Mouse (Mus musculus): ENCODE results near the gene Hes5. TPM values are rescaled to one million over a fixed set of nuclear protein-coding genes. Genes with fewer than 3 reads are reported as not detected.
A peak's percentile ranks its signal among the peaks of the same experiment; 100 is the strongest.

Hes5 gene
- total RNA-seq, 2 experiments from 2014 or later: not detected

DNA sequence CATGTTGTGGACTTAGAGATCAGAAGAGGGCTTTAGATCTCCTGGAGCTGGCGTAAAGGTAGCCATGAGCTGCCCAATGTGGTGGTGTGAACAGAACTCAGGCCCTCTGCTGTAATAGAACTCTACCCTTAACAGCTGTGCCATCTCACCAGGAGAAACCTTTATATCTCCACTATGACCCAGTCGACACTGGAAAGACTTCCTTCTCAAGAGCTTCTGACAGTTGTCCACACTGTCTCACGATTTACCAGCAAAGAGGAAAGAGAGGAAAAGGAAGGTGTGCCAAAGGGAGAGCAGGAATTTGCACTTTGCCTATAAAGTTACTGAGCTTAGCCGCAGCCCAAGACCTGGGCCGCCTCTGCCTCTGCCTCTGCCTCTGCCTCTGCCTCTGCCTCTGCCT lies 18.9 kb upstream of the Hes5 start:
- DNase-seq: no peak
- intact Hi-C loops (cut with DNase I): no loop called here

- no peak for DNase-seq
- intact Hi-C loops (cut with DNase I): no loop called here
These were observed 17.9 kb upstream of the Hes5 start for GRCm38 (mm10) chr4:154942632-154943322.

GRCm38 (mm10) chr4:154943323-154944039 lies 17.2 kb upstream of the Hes5 start:
- DNase-seq: no peak
- intact Hi-C loops (cut with DNase I): loop anchor here (1.0 to 2.0 kb wide), 4 partner anchors 16 to 67 kb away; no protein-coding TSS in a partner anchor

DNA sequence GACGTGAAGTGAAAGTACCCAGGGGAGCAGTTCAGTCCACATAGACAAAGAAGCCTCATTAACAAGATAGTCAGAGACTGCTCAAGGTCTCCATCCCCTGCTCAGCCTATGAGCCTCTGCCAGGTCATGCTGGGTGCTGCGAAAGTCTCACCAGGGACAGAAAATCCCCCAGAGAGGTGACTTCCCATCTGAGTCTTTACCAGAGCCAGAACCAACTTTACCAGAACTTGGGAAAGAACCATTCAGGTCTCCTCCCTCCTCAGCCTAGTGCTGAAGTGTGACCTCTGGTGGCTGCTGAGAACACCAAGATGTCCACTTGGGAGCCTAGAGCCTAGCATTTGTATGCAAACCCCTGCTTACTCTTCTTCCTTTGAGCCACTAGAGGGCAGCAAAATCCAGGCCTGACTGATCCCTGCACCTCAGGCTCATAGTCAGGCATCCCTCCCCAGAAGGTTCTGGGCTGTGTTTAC lies 16.6 kb upstream of the Hes5 start:
- intact Hi-C loops (cut with DNase I): loop anchor here (1.0 to 2.0 kb wide), 4 partner anchors 17 to 67 kb away; no protein-coding TSS in a partner anchor
- peak; percentile 72 to 74 for DNase-seq

- intact Hi-C loops (cut with DNase I): no loop called here
- peak; percentile 47 to 55 for DNase-seq
These were observed 14.4 kb upstream of the Hes5 start for GRCm38 (mm10) chr4:154946319-154946718.

GRCm38 (mm10) chr4:154948066-154948939 lies 12.4 kb upstream of the Hes5 start:
- DNase-seq: no peak
- intact Hi-C loops (cut with DNase I): no loop called here

- DNase-seq: no peak
- intact Hi-C loops (cut with DNase I): no loop called here
These were observed 11.7 kb upstream of the Hes5 start for GRCm38 (mm10) chr4:154948940-154949588.

- intact Hi-C loops (cut with DNase I): no loop called here
- no peak for DNase-seq
These were observed 11.1 kb upstream of the Hes5 start for GRCm38 (mm10) chr4:154949589-154949982.

DNA sequence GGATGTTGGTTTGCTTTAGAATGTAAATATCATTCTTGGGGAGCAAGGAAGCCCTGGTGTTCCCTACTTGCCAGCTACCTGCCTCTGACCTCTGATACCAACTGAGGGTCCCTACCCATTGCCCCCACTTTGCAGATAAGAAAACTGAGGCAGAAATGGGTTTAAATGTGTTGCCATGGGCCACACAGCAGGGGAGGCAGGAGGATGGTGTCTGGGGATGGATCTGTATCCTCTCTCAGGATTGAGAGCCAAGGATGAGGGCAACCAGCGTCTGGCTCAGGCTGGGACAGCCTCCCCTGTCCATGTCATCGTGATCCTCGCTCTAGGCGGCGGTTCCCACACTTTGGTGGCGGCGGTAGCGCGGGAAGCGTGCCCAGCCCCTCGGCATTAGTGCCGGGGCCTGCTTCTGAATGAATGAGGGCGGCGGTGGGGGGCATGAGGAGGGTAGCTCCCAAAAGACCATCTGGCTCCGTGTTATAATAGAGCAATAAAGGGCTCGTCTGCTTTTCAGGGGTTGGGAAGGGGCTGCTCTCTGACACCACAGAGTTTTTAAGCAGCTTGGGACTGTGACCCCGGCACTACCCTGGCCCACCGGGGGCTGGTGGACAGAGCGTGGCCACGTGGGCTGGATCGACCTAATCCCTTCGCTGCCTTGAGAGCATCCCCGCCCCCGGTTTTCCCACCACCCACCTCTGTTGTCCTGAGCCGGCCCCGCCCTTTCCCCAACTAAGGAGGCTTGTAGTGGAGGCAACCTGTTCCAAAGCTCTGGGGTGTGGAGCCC lies 8.1 kb upstream of the Hes5 start:
- DNase-seq: no peak
- intact Hi-C loops (cut with DNase I): no loop called here

GRCm38 (mm10) chr4:154956604-154957003 lies 4.1 kb upstream of the Hes5 start:
- intact Hi-C loops (cut with DNase I): no loop called here
- DNase-seq: no peak

DNA sequence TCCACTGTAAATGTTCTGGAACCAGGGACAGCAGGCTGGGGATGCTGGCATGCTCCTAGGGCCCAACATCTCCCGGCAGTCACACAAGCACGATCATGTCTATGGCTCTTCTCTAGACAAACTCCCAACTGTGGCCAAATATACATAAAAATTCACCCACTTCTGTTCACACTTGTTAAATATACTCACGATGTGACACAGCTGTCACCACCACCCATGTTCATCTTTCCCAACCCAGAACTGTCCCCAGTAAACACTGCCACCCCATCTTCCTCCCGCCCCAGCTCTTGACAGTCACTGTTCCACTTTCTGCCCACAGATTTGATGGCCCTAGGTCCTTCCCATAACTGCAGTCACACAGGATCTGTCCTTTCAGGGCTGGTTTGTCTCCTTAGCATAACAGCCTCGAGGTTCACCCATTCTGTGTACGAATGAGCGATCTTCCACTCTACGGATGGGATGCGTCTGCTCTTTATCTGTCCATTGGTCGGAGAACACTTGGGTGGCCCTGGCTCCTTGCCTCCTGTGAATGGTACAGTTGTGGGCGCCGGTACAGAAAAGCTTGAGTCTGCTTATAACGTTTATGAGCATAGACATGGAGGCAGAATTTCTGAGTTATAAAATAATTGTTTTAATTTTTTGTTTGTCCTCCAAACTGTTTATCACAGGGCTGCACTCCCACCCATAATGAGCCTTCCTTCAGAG lies 3.3 kb upstream of the Hes5 start:
- intact Hi-C loops (cut with DNase I): no loop called here
- DNase-seq: no peak

GRCm38 (mm10) chr4:154958171-154958570 lies 2.6 kb upstream of the Hes5 start:
- no peak for DNase-seq

GRCm38 (mm10) chr4:154958621-154959020 lies 2.1 kb upstream of the Hes5 start:
- no peak for DNase-seq

More at GRCm38 (mm10) chr4:154958171-154958570, 2.6 kb upstream of the Hes5 start:
- intact Hi-C loops (cut with DNase I): no loop called here

DNA sequence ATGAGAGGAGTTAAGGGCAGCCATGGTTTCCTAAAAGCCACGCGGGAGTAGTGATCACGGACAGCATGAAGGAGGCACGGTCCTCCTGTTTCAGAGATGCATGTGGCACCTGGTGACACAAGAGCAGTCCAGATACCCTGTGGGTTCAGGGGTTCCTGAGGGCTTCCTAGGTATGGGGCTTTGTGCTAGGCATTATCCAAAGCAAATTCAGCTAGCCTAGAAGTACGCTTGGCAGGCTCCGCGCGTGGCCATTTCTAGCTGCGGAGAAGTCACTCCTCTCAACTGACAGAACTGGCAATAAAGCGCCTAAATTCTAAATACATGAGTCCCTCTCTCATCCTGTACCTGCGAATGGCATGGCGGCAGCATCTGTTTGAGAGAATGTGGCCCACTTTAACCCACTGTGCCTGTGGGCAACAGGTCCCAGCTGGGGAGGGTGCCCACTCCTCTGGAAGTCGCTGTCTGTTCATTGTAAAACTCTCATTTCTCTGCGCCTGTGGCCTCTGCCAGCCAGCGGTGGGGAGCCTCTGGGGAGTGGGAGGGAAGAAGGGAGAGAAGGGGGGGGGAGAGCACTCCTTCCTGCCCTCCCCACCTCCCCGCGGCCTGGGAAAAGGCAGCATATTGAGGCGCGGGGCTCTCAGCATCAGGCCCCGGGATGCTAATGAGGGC lies 568 bp upstream of the Hes5 start:
- DNase-seq: no peak

More at GRCm38 (mm10) chr4:154958621-154959020, 2.1 kb upstream of the Hes5 start:
- intact Hi-C loops (cut with DNase I): no loop called here

GRCm38 (mm10) chr4:154961226-154961738 lies 559 bp downstream of the Hes5 start:
- intact Hi-C loops (cut with DNase I): loop anchor here (5.0 to 10.0 kb wide), 3 partner anchors 84 to 294 kb away; partner anchors contain the start of gene Pex10
- peak; percentile 42 to 54 for DNase-seq

More for the DNA sequence above, 568 bp upstream of the Hes5 start:
- intact Hi-C loops (cut with DNase I): loop anchor here (5.0 to 10.0 kb wide), 3 partner anchors 83 to 295 kb away; partner anchors contain the start of gene Pex10

GRCm38 (mm10) chr4:154961911-154962310 lies 1.2 kb downstream of the Hes5 start:
- intact Hi-C loops (cut with DNase I): loop anchor here (2.0 to 10.0 kb wide), 4 partner anchors 17 to 293 kb away; partner anchors contain the start of gene Pex10
- DNase-seq: peak in 1 of 2 experiments; percentile 28

- no peak for DNase-seq
- intact Hi-C loops (cut with DNase I): loop anchor here (2.0 to 10.0 kb wide), 4 partner anchors 18 to 292 kb away; partner anchors contain the start of gene Pex10
These were observed 2.0 kb downstream of the Hes5 start for GRCm38 (mm10) chr4:154962683-154963082.

Measured in heart, postnatal 36 days (tissue).